Mouse (Mus musculus) intestine, postnatal 0 days (tissue): ENCODE data around the gene M1ap. TPM values are rescaled to one million over a fixed set of nuclear protein-coding genes. Genes with fewer than 3 reads are reported as not detected.

Experiments used
- ATAC-seq: fragments of 200-750 bp; cut with Nextera tagmentation; 2 replicates; pipeline ENCODE4 v1.8.0; 2017; ENCODE audit warnings: mild to moderate bottlenecking, moderate TSS enrichment, moderate library complexity
- H3K27ac ChIP-seq: fragments of 300-500 bp; sonication (generic); 2 replicates; pipeline ENCODE4 v1.5.1; 2014; ENCODE audit warnings: mild to moderate bottlenecking, low read depth, low read length, moderate library complexity
- H3K27me3 ChIP-seq: fragments of 300-500 bp; sonication (generic); replicated peaks from 2 replicates; pipeline ENCODE4 v1.6.1; 2014; ENCODE audit warnings: low read length, mixed read lengths; ENCODE audit not compliant: control insufficient read depth, insufficient read depth
- H3K36me3 ChIP-seq: fragments of 300-500 bp; sonication (generic); 2 replicates; pipeline ENCODE4 v1.6.1; 2014; ENCODE audit warnings: mild to moderate bottlenecking, moderate library complexity; ENCODE audit not compliant: control insufficient read depth, insufficient read depth
- H3K4me1 ChIP-seq: fragments of 300-500 bp; sonication (generic); replicated peaks from 2 replicates; pipeline ENCODE4 v1.6.1; 2014; ENCODE audit warnings: antibody characterized with exemption, low read length, mixed read lengths; ENCODE audit not compliant: control insufficient read depth, insufficient read depth
- H3K4me2 ChIP-seq: fragments of 300-500 bp; sonication (generic); replicated peaks from 2 replicates; pipeline ENCODE4 v1.6.1; 2014; ENCODE audit warnings: low read depth, mild to moderate bottlenecking, moderate library complexity
- H3K4me3 ChIP-seq: fragments of 300-500 bp; sonication (generic); 2 replicates; pipeline ENCODE4 v1.5.1; 2014; ENCODE audit warnings: low read depth, low read length
- H3K9ac ChIP-seq: fragments of 300-500 bp; sonication (generic); 2 replicates; pipeline ENCODE4 v1.6.1; 2014; ENCODE audit warnings: mild to moderate bottlenecking, low read depth, low read length
- H3K9me3 ChIP-seq: fragments of 300-500 bp; sonication (generic); 2 replicates; pipeline ENCODE4 v1.6.1; 2016; ENCODE audit warnings: mixed run types; ENCODE audit not compliant: control insufficient read depth
- CTCF ChIP-seq: sonication (generic); IDR thresholded peaks from 2 replicates; pipeline ENCODE4 v1.5.1; 2016; ENCODE audit warnings: low read depth, mild to moderate bottlenecking, control low read depth, antibody characterized with exemption, moderate library complexity
- WGBS: fragments of 180-500 bp; shearing (Covaris S2); extraction: QIAGEN DNeasy Blood & Tissue Kit; methylation state at CpG from one replicate; pipeline ENCODE4 v1.1.7; 2014; 5-methylcytosine and 5-hydroxymethylcytosine counted together
- polyA plus RNA-seq: library from polyadenylated mRNA; unstranded; fragments of >200 nt; fragmentation: Nextera tagmentation; extraction: Ambion mirVana; gene quantifications from 2 replicates; pipeline ENCODE4 v1.2.1, GENCODE M21; 2015

Gene M1ap
- polyA plus RNA-seq, 1 experiment from 2014 or later: 0.16 TPM

- Histone ChIP-seq H3K4me2 (no peak overlapping the region), H3K36me3 (no peaks in the 10 kb centered on the region), H3K9ac (no peak overlapping the region), H3K27ac (no peak overlapping the region), H3K27me3 (0 out of 2 replicates have a peak, but pooled peaks cover 8% of the 10 kb centered on the region), H3K4me3 (no peak overlapping the region), H3K9me3 (no peaks in the 10 kb centered on the region), H3K4me1 (0 out of 2 replicates have a peak, but pooled peaks cover under 1% of the 10 kb centered on the region)
- no peak for ATAC-seq
- WGBS: 51% methylated on average over 7 of the region's 7 CpGs
- no peak for TF ChIP-seq CTCF
Observed at GRCm38 (mm10) chr6:83010010-83010409, 63.3 kb downstream of the M1ap start.

GRCm38 (mm10) chr6:83011255-83011654 is 64.6 kb downstream of the M1ap start:
- Histone ChIP-seq H3K9me3 (no peaks in the 10 kb centered on the region), H3K4me2 (no peak overlapping the region), H3K4me1 (no peaks in the 10 kb centered on the region), H3K36me3 (no peaks in the 10 kb centered on the region), H3K9ac (no peak overlapping the region), H3K4me3 (no peak overlapping the region), H3K27me3 (0 out of 2 replicates have a peak, but pooled peaks cover 8% of the 10 kb centered on the region), H3K27ac (no peak overlapping the region)
- WGBS: 82% methylated on average over 7 of the region's 7 CpGs
- no peak for ATAC-seq
- TF ChIP-seq CTCF: no peak

- WGBS: 60% methylated on average over 6 of the region's 6 CpGs
- Histone ChIP-seq H3K27ac (no peak overlapping the region), H3K4me3 (no peak overlapping the region), H3K4me2 (no peak overlapping the region), H3K36me3 (no peaks in the 10 kb centered on the region), H3K9me3 (no peaks in the 10 kb centered on the region), H3K9ac (no peak overlapping the region), H3K27me3 (0 out of 2 replicates have a peak, but pooled peaks cover 8% of the 10 kb centered on the region), H3K4me1 (no peaks in the 10 kb centered on the region)
- no peak for TF ChIP-seq CTCF
- no peak for ATAC-seq
Observed at GRCm38 (mm10) chr6:83011756-83012155, 65.1 kb downstream of the M1ap start.

- H3K4me1 ChIP-seq: no peaks in the 10 kb centered on the region
- 82% methylated on average over 5 of the region's 5 CpGs for WGBS
- H3K4me3 ChIP-seq: no peak overlapping the region
- H3K27me3 ChIP-seq: 0 out of 2 replicates have a peak, but pooled peaks cover 8% of the 10 kb centered on the region
- H3K9ac ChIP-seq: no peak overlapping the region
- no peak overlapping the region for H3K27ac ChIP-seq
- no peak for TF ChIP-seq CTCF
- H3K9me3 ChIP-seq: no peaks in the 10 kb centered on the region
- no peak overlapping the region for H3K4me2 ChIP-seq
- ATAC-seq: no peak
- H3K36me3 ChIP-seq: no peaks in the 10 kb centered on the region
Observed at GRCm38 (mm10) chr6:83013444-83013843, 66.7 kb downstream of the M1ap start.

GRCm38 (mm10) chr6:83014482-83015466 is 68.1 kb downstream of the M1ap start:
- Histone ChIP-seq H3K27me3 (0 out of 2 replicates have a peak, but pooled peaks cover 8% of the 10 kb centered on the region), H3K4me3 (no peak overlapping the region), H3K4me1 (no peaks in the 10 kb centered on the region), H3K36me3 (no peaks in the 10 kb centered on the region), H3K9me3 (no peaks in the 10 kb centered on the region), H3K27ac (no peak overlapping the region), H3K9ac (no peak overlapping the region), H3K4me2 (no peak overlapping the region)
- TF ChIP-seq CTCF: no peak
- WGBS: 55% methylated on average over 12 of the region's 12 CpGs
- ATAC-seq: no peak

- Histone ChIP-seq H3K36me3 (no peaks in the 10 kb centered on the region), H3K9me3 (no peaks in the 10 kb centered on the region), H3K27ac (no peak overlapping the region), H3K27me3 (0 out of 2 replicates have a peak, but pooled peaks cover 4% of the 10 kb centered on the region), H3K9ac (no peak overlapping the region), H3K4me2 (no peak overlapping the region), H3K4me1 (no peaks in the 10 kb centered on the region), H3K4me3 (no peak overlapping the region)
- no peak for TF ChIP-seq CTCF
- no peak for ATAC-seq
- 79% methylated on average over 2 of the region's 2 CpGs for WGBS
Observed at GRCm38 (mm10) chr6:83015749-83016148, 69.0 kb downstream of the M1ap start.
